Mouse (Mus musculus) adrenal gland, adult 8-10 months (tissue): ENCODE measurements around the gene Lrrc75a. TPM values are rescaled to one million over a fixed set of nuclear protein-coding genes. Genes with fewer than 3 reads are reported as not detected.

Source experiments
- total RNA-seq, 4 experiments: library from RNA; stranded (reverse); gene quantifications; 2 replicates each; pipeline ENCODE4 v1.2.4; 2022

Lrrc75a gene
- total RNA-seq, 4 experiments from 2014 or later = 30.3 to 54.2 (median 37.9) TPM

Other genes starting within 250 kb of the Lrrc75a start
- gene Pigl, start 190.1 kb downstream of the Lrrc75a start, total RNA-seq = 10 to 100 TPM; 10.2 to 10.9 (median 10.7) TPM
- gene Ncor1, start 190.0 kb downstream of the Lrrc75a start, total RNA-seq = 100 to 1,000 TPM; 177 to 269 (median 227) TPM
- 10 to 100 TPM; 31.1 to 42.2 (median 39.0) TPM for gene Cenpv, start 109.3 kb downstream of the Lrrc75a start, total RNA-seq
- 1,000 to 10,000 TPM; 1,433 to 1,769 (median 1,540) TPM for gene Ubb, start 97.4 kb downstream of the Lrrc75a start, total RNA-seq
- gene Trpv2, start 74.0 kb downstream of the Lrrc75a start, total RNA-seq = 1 to 10 TPM; 3.6 to 7.2 (median 4.9) TPM
- gene Mmgt2, start 141 bp upstream of the Lrrc75a start, total RNA-seq = 10 to 100 TPM; 39.9 to 60.5 (median 52.3) TPM
- gene Zfp287, start 83.4 kb upstream of the Lrrc75a start, total RNA-seq = 1 to 10 TPM; 4.5 to 9.8 (median 6.8) TPM
- gene Gm10428, start 104.6 kb upstream of the Lrrc75a start, total RNA-seq = not detected
- gene Zfp286, start 140.9 kb upstream of the Lrrc75a start, total RNA-seq = 1 to 10 TPM; 2.9 to 4.8 (median 4.3) TPM
- gene Trim16, start 171.7 kb upstream of the Lrrc75a start, total RNA-seq = 1 to 10 TPM; 4.8 to 9.2 (median 6.5) TPM
- 1 to 10 TPM; 1.1 to 2.2 (median 1.9) TPM for gene Fbxw10, start 198.5 kb upstream of the Lrrc75a start, total RNA-seq
- 10 to 100 TPM; 55.3 to 69.3 (median 59.9) TPM for gene Tvp23b, start 230.9 kb upstream of the Lrrc75a start, total RNA-seq